ENCODE assay signal across 9 mouse cellular contexts in the genomic region with DNA sequence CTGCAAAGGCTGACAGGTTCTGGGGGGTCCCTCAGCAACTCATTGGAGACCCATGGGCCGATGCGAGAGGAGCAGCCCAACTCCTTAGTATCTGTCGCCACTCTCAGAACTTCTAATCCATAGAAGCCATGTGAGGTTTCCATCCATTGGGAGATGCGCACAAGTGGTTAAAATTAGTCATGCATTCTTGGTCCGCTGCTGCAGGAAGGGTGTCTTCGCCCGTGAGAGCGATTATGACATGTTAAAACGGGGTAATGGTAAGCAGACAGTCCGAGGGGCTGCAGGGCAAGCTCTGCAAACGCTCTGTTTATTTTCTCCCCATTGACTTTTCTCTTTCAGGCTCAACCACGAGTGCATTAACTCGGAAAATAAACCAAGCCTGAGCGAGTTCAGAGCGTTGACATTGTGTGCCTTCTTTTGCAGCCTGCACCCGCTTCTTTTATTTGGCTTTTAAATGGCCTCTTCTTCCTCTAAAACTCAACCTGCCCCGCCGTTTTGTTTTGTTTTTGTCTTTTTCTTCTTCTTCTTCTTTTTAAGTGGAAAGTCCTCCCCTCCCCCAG.
DNase-seq lines count a peak whose midpoint lies in the region; ATAC-seq and TF ChIP-seq lines count a peak whose summit lies in the region.
"Had no signal": no experiment of that assay in that cellular context is flagged by ENCODE, and none has a peak within 500 bp of the region (broad histone marks: within the 10 kb centered on the region; RNA-seq: fewer than 3 reads in every experiment).

No protein-coding gene starts in this region.

- peaks cover 17% of the 10 kb centered on the region for H3K4me1 ChIP-seq in hindbrain, embryonic 12.5 days
- peaks cover 5% of the 10 kb centered on the region; the same call in 1 of the 2 replicates for H3K4me1 ChIP-seq in midbrain, embryonic 16.5 days (ENCODE audit: control insufficient read depth, insufficient read depth, low read length)

- H3K4me2 ChIP-seq in hindbrain, embryonic 12.5 days (replicated peaks) = peak overlapping the region; percentile 37
- H3K4me2 ChIP-seq in midbrain, embryonic 16.5 days (ENCODE audit: low read length) = peak overlapping the region; percentile 44

- peak; percentile 52 for ATAC-seq in Patski
- ATAC-seq in hindbrain, embryonic 12.5 days (ENCODE audit: low FRiP score) = no peak; the same call in 1 of the 2 replicates
- ATAC-seq in midbrain, embryonic 16.5 days = no peak

- no peak for TF ChIP-seq CTCF in Patski (IDR thresholded peaks at IDR 0.05)

- CTCF ChIA-PET in Patski (lab: Charles Lee) = interaction anchor here (1.1 to 1.4 kb wide), 2 partner anchors 40 to 457 kb away, joined by 3 read pairs; no protein-coding TSS in a partner anchor

- H3K4me3 ChIP-seq in hindbrain, embryonic 12.5 days = no peak overlapping the region
- no peak overlapping the region; the same call in 1 of the 2 replicates for H3K4me3 ChIP-seq in midbrain, embryonic 16.5 days (ENCODE audit: low read depth, low read length)

- DNase-seq in Patski (ENCODE audit: low read depth, low spot score) = no peak
- DNase-seq in embryo, embryonic 11 days = peak; percentile 53
- DNase-seq in spleen, postnatal 4 days (ENCODE audit: low spot score in 2 of 2) = no peak
- DNase-seq in testis, postnatal 14 days (ENCODE audit: low spot score) = no peak
- no peak for DNase-seq in thymus, postnatal 10 days (ENCODE audit: low spot score in 2 of 2)
- DNase-seq: cerebellum, adult 11-12 months; kidney, postnatal 10 days had no signal

- no peaks in the 10 kb centered on the region for H3K36me3 ChIP-seq in hindbrain, embryonic 12.5 days
- H3K36me3 ChIP-seq in midbrain, embryonic 16.5 days (ENCODE audit: control insufficient read depth, insufficient read depth, low read length) = no peaks in the 10 kb centered on the region

- no peaks in the 10 kb centered on the region for H3K27me3 ChIP-seq in Patski
- peaks cover 5% of the 10 kb centered on the region for H3K27me3 ChIP-seq in hindbrain, embryonic 12.5 days
- peaks cover 18% of the 10 kb centered on the region for H3K27me3 ChIP-seq in midbrain, embryonic 16.5 days (ENCODE audit: control insufficient read depth, insufficient read depth, low read depth, low read length)

- POLR2A ChIA-PET in Patski (lab: Charles Lee) = no interaction called here

- in situ Hi-C loops in Patski (cut with MboI; ENCODE audit: low pct_unique_long_range_greater_than_20kb) = no loop called here

- H3K9ac ChIP-seq in hindbrain, embryonic 12.5 days = no peak overlapping the region
- H3K9ac ChIP-seq in midbrain, embryonic 16.5 days (ENCODE audit: low read depth, low read length) = no peak overlapping the region

- H3K27ac ChIP-seq in hindbrain, embryonic 12.5 days = no peak overlapping the region; the same call in 1 of the 2 replicates
- no peak overlapping the region for H3K27ac ChIP-seq in midbrain, embryonic 16.5 days (ENCODE audit: low read length)

- 24% methylated on average over 18 of the region's 18 CpGs for WGBS in hindbrain, embryonic 12.5 days
- WGBS in midbrain, embryonic 16.5 days = 13% methylated on average over 18 of the region's 18 CpGs

- H3K9me3 ChIP-seq in hindbrain, embryonic 12.5 days (replicated peaks) = no peaks in the 10 kb centered on the region
- H3K9me3 ChIP-seq in midbrain, embryonic 16.5 days (replicated peaks; ENCODE audit: control insufficient read depth, low read length, poor library complexity, severe bottlenecking) = no peaks in the 10 kb centered on the region
